Mouse (Mus musculus): ENCODE results near the gene Aco2. TPM values are rescaled to one million over a fixed set of nuclear protein-coding genes. Genes with fewer than 3 reads are reported as not detected.

Gene Aco2
- polyA plus RNA-seq, 1 experiment from 2014 or later, result 171 TPM

- WGBS, result 60% methylated on average over 6 of the region's 6 CpGs
- H3K4me1 ChIP-seq (replicated peaks; ENCODE audit: control insufficient read depth, insufficient read depth, low read length), result no peaks in the 10 kb centered on the region
- H3K4me2 ChIP-seq (ENCODE audit: low read depth, low read length, severe bottlenecking), result no peak overlapping the region
- no peaks in the 10 kb centered on the region for H3K27me3 ChIP-seq (ENCODE audit: control insufficient read depth, insufficient read depth, low read length)
- H3K4me3 ChIP-seq (ENCODE audit: low read depth, low read length), result no peak overlapping the region
- peak; percentile 81 for DNase-seq (ENCODE audit: low spot score)
- H3K36me3 ChIP-seq (ENCODE audit: control insufficient read depth, insufficient read depth, low read length), result peaks cover 3% of the 10 kb centered on the region
- H3K9me3 ChIP-seq (ENCODE audit: control insufficient read depth, low read length), result no peaks in the 10 kb centered on the region
- H3K27ac ChIP-seq (ENCODE audit: low read depth, low read length), result no peak overlapping the region
- ATAC-seq (replicated peaks; ENCODE audit: low FRiP score), result no peak
- no peak overlapping the region for H3K9ac ChIP-seq (ENCODE audit: low read length)
Observed at GRCm38 (mm10) chr15:81917621-81918463, 45.7 kb downstream of the Aco2 start.

- Histone ChIP-seq H3K27ac (ENCODE audit: low read depth, low read length) (no peak overlapping the region), H3K9ac (ENCODE audit: low read length) (no peak overlapping the region), H3K36me3 (ENCODE audit: control insufficient read depth, insufficient read depth, low read length) (no peaks in the 10 kb centered on the region; the same call in 1 of the 2 replicates), H3K27me3 (ENCODE audit: control insufficient read depth, insufficient read depth, low read length) (no peaks in the 10 kb centered on the region), H3K9me3 (ENCODE audit: control insufficient read depth, low read length) (no peaks in the 10 kb centered on the region), H3K4me2 (ENCODE audit: low read depth, low read length, severe bottlenecking) (no peak overlapping the region), H3K4me3 (ENCODE audit: low read depth, low read length) (no peak overlapping the region), H3K4me1 (replicated peaks; ENCODE audit: control insufficient read depth, insufficient read depth, low read length) (no peaks in the 10 kb centered on the region)
- no peak for ATAC-seq (replicated peaks; ENCODE audit: low FRiP score)
- 86% methylated on average over 5 of the region's 5 CpGs for WGBS
- DNase-seq (ENCODE audit: low spot score), result no peak
Observed at GRCm38 (mm10) chr15:81919062-81919461, 47.0 kb downstream of the Aco2 start.

- Histone ChIP-seq H3K4me2 (ENCODE audit: low read depth, low read length, severe bottlenecking) (no peak overlapping the region), H3K4me3 (ENCODE audit: low read depth, low read length) (no peak overlapping the region), H3K9ac (ENCODE audit: low read length) (no peak overlapping the region), H3K27me3 (ENCODE audit: control insufficient read depth, insufficient read depth, low read length) (no peaks in the 10 kb centered on the region), H3K9me3 (ENCODE audit: control insufficient read depth, low read length) (no peaks in the 10 kb centered on the region), H3K27ac (ENCODE audit: low read depth, low read length) (no peak overlapping the region), H3K36me3 (ENCODE audit: control insufficient read depth, insufficient read depth, low read length) (no peaks in the 10 kb centered on the region; the same call in 1 of the 2 replicates), H3K4me1 (replicated peaks; ENCODE audit: control insufficient read depth, insufficient read depth, low read length) (peaks cover 5% of the 10 kb centered on the region; the same call in 1 of the 2 replicates)
- ATAC-seq (replicated peaks; ENCODE audit: low FRiP score) (no peak), DNase-seq (ENCODE audit: low spot score) (no peak)
- WGBS, result 87% methylated on average over 10 of the region's 10 CpGs
Observed at GRCm38 (mm10) chr15:81920546-81921217, 48.6 kb downstream of the Aco2 start.

- H3K36me3 ChIP-seq (ENCODE audit: control insufficient read depth, insufficient read depth, low read length), result no peaks in the 10 kb centered on the region; the same call in 1 of the 2 replicates
- WGBS, result 73% methylated on average over 5 of the region's 5 CpGs
- H3K27me3 ChIP-seq (ENCODE audit: control insufficient read depth, insufficient read depth, low read length), result no peaks in the 10 kb centered on the region
- no peak overlapping the region for H3K27ac ChIP-seq (ENCODE audit: low read depth, low read length)
- H3K9ac ChIP-seq (ENCODE audit: low read length), result no peak overlapping the region
- H3K4me1 ChIP-seq (replicated peaks; ENCODE audit: control insufficient read depth, insufficient read depth, low read length), result peaks cover 5% of the 10 kb centered on the region; the same call in 1 of the 2 replicates
- ATAC-seq (replicated peaks; ENCODE audit: low FRiP score) (no peak), DNase-seq (ENCODE audit: low spot score) (no peak)
- no peak overlapping the region for H3K4me2 ChIP-seq (ENCODE audit: low read depth, low read length, severe bottlenecking)
- no peaks in the 10 kb centered on the region for H3K9me3 ChIP-seq (ENCODE audit: control insufficient read depth, low read length)
- no peak overlapping the region for H3K4me3 ChIP-seq (ENCODE audit: low read depth, low read length)
Observed at GRCm38 (mm10) chr15:81921255-81921654, 49.1 kb downstream of the Aco2 start.

- H3K4me3 ChIP-seq (ENCODE audit: low read depth, low read length), result peak overlapping the region; percentile 61
- DNase-seq (ENCODE audit: low spot score) (no peak), ATAC-seq (replicated peaks; ENCODE audit: low FRiP score) (no peak)
- H3K36me3 ChIP-seq (ENCODE audit: control insufficient read depth, insufficient read depth, low read length), result no peaks in the 10 kb centered on the region
- no peaks in the 10 kb centered on the region for H3K9me3 ChIP-seq (ENCODE audit: control insufficient read depth, low read length)
- no peaks in the 10 kb centered on the region for H3K27me3 ChIP-seq (ENCODE audit: control insufficient read depth, insufficient read depth, low read length)
- H3K27ac ChIP-seq (ENCODE audit: low read depth, low read length), result no peak overlapping the region
- peak overlapping the region; percentile 92; the same call in 1 of the 2 replicates for H3K4me2 ChIP-seq (ENCODE audit: low read depth, low read length, severe bottlenecking)
- H3K9ac ChIP-seq (ENCODE audit: low read length), result no peak overlapping the region
- peaks cover 5% of the 10 kb centered on the region; the same call in 1 of the 2 replicates for H3K4me1 ChIP-seq (replicated peaks; ENCODE audit: control insufficient read depth, insufficient read depth, low read length)
- WGBS, result 89% methylated on average over 11 of the region's 11 CpGs
Observed at GRCm38 (mm10) chr15:81924933-81925332, 52.8 kb downstream of the Aco2 start.

GRCm38 (mm10) chr15:81925760-81926445 is 53.8 kb downstream of the Aco2 start, which contains the start of gene Polr3h:
Gene Polr3h (minus strand): TSS chr15:81926240.
- no peaks in the 10 kb centered on the region for H3K36me3 ChIP-seq (ENCODE audit: control insufficient read depth, insufficient read depth, low read length)
- peaks cover 5% of the 10 kb centered on the region; the same call in 1 of the 2 replicates for H3K4me1 ChIP-seq (replicated peaks; ENCODE audit: control insufficient read depth, insufficient read depth, low read length)
- no peaks in the 10 kb centered on the region for H3K9me3 ChIP-seq (ENCODE audit: control insufficient read depth, low read length)
- H3K4me3 ChIP-seq (ENCODE audit: low read depth, low read length), result peak within 1 kb of the TSS; percentile 61
- H3K27me3 ChIP-seq (ENCODE audit: control insufficient read depth, insufficient read depth, low read length), result no peaks in the 10 kb centered on the region
- DNase-seq (ENCODE audit: low spot score) (peak; percentile 99), ATAC-seq (replicated peaks; ENCODE audit: low FRiP score) (peak; percentile 95)
- under 1% methylated on average over 54 of the region's 54 CpGs for WGBS
- peak within 1 kb of the TSS; percentile 92 for H3K4me2 ChIP-seq (ENCODE audit: low read depth, low read length, severe bottlenecking)
- peak within 1 kb of the TSS; percentile 70 for H3K9ac ChIP-seq (ENCODE audit: low read length)
- peak within 1 kb of the TSS; percentile 87 for H3K27ac ChIP-seq (ENCODE audit: low read depth, low read length)

GRCm38 (mm10) chr15:81926446-81926822 is 54.3 kb downstream of the Aco2 start:
- Histone ChIP-seq H3K27me3 (ENCODE audit: control insufficient read depth, insufficient read depth, low read length) (no peaks in the 10 kb centered on the region), H3K27ac (ENCODE audit: low read depth, low read length) (peak overlapping the region; percentile 87), H3K4me3 (ENCODE audit: low read depth, low read length) (peak overlapping the region; percentile 61; the same call in 1 of the 2 replicates), H3K4me1 (replicated peaks; ENCODE audit: control insufficient read depth, insufficient read depth, low read length) (peaks cover 5% of the 10 kb centered on the region; the same call in 1 of the 2 replicates), H3K9ac (ENCODE audit: low read length) (no peak overlapping the region), H3K36me3 (ENCODE audit: control insufficient read depth, insufficient read depth, low read length) (no peaks in the 10 kb centered on the region), H3K9me3 (ENCODE audit: control insufficient read depth, low read length) (no peaks in the 10 kb centered on the region), H3K4me2 (ENCODE audit: low read depth, low read length, severe bottlenecking) (0 out of 2 replicates have a peak overlapping the region, but pooled peaks have one; percentile 5)
- ATAC-seq (replicated peaks; ENCODE audit: low FRiP score) (no peak; the same call in 1 of the 2 replicates), DNase-seq (ENCODE audit: low spot score) (no peak)
- WGBS, result 30% methylated on average over 9 of the region's 9 CpGs

GRCm38 (mm10) chr15:81927741-81928140 is 55.6 kb downstream of the Aco2 start:
- Histone ChIP-seq H3K4me2 (ENCODE audit: low read depth, low read length, severe bottlenecking) (no peak overlapping the region), H3K9ac (ENCODE audit: low read length) (no peak overlapping the region)

More at GRCm38 (mm10) chr15:81927741-81928140, 55.6 kb downstream of the Aco2 start:
- H3K27ac ChIP-seq (ENCODE audit: low read depth, low read length), result no peak overlapping the region
- no peaks in the 10 kb centered on the region for H3K27me3 ChIP-seq (ENCODE audit: control insufficient read depth, insufficient read depth, low read length)
- H3K9me3 ChIP-seq (ENCODE audit: control insufficient read depth, low read length), result no peaks in the 10 kb centered on the region
- H3K36me3 ChIP-seq (ENCODE audit: control insufficient read depth, insufficient read depth, low read length), result no peaks in the 10 kb centered on the region
- no peak overlapping the region for H3K4me3 ChIP-seq (ENCODE audit: low read depth, low read length)
- ATAC-seq (replicated peaks; ENCODE audit: low FRiP score), result no peak
- no peak for DNase-seq (ENCODE audit: low spot score)
- H3K4me1 ChIP-seq (replicated peaks; ENCODE audit: control insufficient read depth, insufficient read depth, low read length), result peaks cover 6% of the 10 kb centered on the region; the same call in 1 of the 2 replicates
- WGBS, result 68% methylated on average over 4 of the region's 4 CpGs
